Mouse (Mus musculus): ENCODE results near the gene Phf21a. TPM values are rescaled to one million over a fixed set of nuclear protein-coding genes. Genes with fewer than 3 reads are reported as not detected.
"Not testable (repeated sequence)": the region's sequence is repeated elsewhere in the genome, so short reads cannot be mapped to it uniquely, and the experiment has no call there.

Phf21a gene
- polyA plus RNA-seq, 1 experiment from 2014 or later, result 34.1 TPM

GRCm38 (mm10) chr2:92397436-92397835 is 304.5 kb downstream of the Phf21a start:
- Histone ChIP-seq H3K36me3 (ENCODE audit: control insufficient read depth, insufficient read depth, low read length) (no peaks in the 10 kb centered on the region), H3K9me3 (ENCODE audit: control insufficient read depth, low read length) (no peaks in the 10 kb centered on the region), H3K9ac (ENCODE audit: low read length) (no peak overlapping the region), H3K27me3 (ENCODE audit: control insufficient read depth, insufficient read depth, low read length) (no peaks in the 10 kb centered on the region), H3K27ac (ENCODE audit: low read depth, low read length) (no peak overlapping the region), H3K4me1 (ENCODE audit: control insufficient read depth, insufficient read depth, low read length) (peaks cover 26% of the 10 kb centered on the region), H3K4me2 (ENCODE audit: low read depth) (no peak overlapping the region), H3K4me3 (ENCODE audit: low read depth, low read length) (no peak overlapping the region)
- 80% methylated on average over 1 of the region's 1 CpGs for WGBS
- ATAC-seq (ENCODE audit: insufficient read depth, low FRiP score, low TSS enrichment) (no peak), DNase-seq (ENCODE audit: low spot score) (no peak)

DNA sequence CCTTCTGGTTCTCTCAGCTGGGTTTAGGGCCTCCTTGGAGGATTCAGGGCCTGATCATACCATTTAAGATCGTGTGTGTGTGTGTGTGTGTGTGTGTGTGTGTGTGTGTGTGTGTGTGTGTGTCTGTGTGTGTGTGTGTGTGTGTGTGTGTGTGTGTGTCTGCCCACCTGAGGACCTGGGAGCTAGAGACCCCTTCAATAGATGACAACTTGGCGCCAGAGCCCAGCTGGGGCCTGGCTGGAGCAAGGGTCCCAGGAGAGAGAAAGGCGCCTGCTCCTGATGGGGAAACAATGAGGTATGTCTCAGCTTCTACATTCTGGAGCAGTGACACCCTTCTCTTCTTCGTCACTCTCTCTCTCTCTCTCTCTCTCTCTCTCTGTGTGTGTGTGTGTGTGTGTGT is 307.0 kb downstream of the Phf21a start:
- not testable (repeated sequence) for H3K36me3 ChIP-seq (ENCODE audit: control insufficient read depth, insufficient read depth, low read length); H3K27ac ChIP-seq (ENCODE audit: low read depth, low read length); H3K9me3 ChIP-seq (ENCODE audit: control insufficient read depth, low read length); H3K27me3 ChIP-seq (ENCODE audit: control insufficient read depth, insufficient read depth, low read length); H3K9ac ChIP-seq (ENCODE audit: low read length); ATAC-seq (ENCODE audit: insufficient read depth, low FRiP score, low TSS enrichment); DNase-seq (ENCODE audit: low spot score); H3K4me3 ChIP-seq (ENCODE audit: low read depth, low read length)
- Histone ChIP-seq H3K4me1 (ENCODE audit: control insufficient read depth, insufficient read depth, low read length) (peaks cover 19% of the 10 kb centered on the region), H3K4me2 (ENCODE audit: low read depth) (peak overlapping the region; percentile 64)
- WGBS, result 75% methylated on average over 1 of the region's 4 CpGs

GRCm38 (mm10) chr2:92400682-92401081 is 307.8 kb downstream of the Phf21a start:
- Histone ChIP-seq H3K4me2 (ENCODE audit: low read depth) (peak overlapping the region; percentile 64), H3K4me1 (ENCODE audit: control insufficient read depth, insufficient read depth, low read length) (peaks cover 19% of the 10 kb centered on the region), H3K9ac (ENCODE audit: low read length) (peak overlapping the region; percentile 86), H3K36me3 (ENCODE audit: control insufficient read depth, insufficient read depth, low read length) (0 out of 2 replicates have a peak, but pooled peaks cover 3% of the 10 kb centered on the region), H3K9me3 (ENCODE audit: control insufficient read depth, low read length) (no peaks in the 10 kb centered on the region), H3K27ac (ENCODE audit: low read depth, low read length) (no peak overlapping the region; the same call in 1 of the 2 replicates), H3K27me3 (ENCODE audit: control insufficient read depth, insufficient read depth, low read length) (no peaks in the 10 kb centered on the region), H3K4me3 (ENCODE audit: low read depth, low read length) (peak overlapping the region; percentile 72)
- WGBS, result 3% methylated on average over 22 of the region's 22 CpGs
- no peak for DNase-seq (ENCODE audit: low spot score)
- no peak for ATAC-seq (ENCODE audit: insufficient read depth, low FRiP score, low TSS enrichment)

- Histone ChIP-seq H3K27ac (ENCODE audit: low read depth, low read length) (no peak within 1 kb of the TSS; the same call in 1 of the 2 replicates), H3K36me3 (ENCODE audit: control insufficient read depth, insufficient read depth, low read length) (0 out of 2 replicates have a peak, but pooled peaks cover 3% of the 10 kb centered on the region), H3K4me1 (ENCODE audit: control insufficient read depth, insufficient read depth, low read length) (peaks cover 19% of the 10 kb centered on the region), H3K27me3 (ENCODE audit: control insufficient read depth, insufficient read depth, low read length) (no peaks in the 10 kb centered on the region), H3K9me3 (ENCODE audit: control insufficient read depth, low read length) (no peaks in the 10 kb centered on the region), H3K9ac (ENCODE audit: low read length) (peak within 1 kb of the TSS; percentile 86), H3K4me3 (ENCODE audit: low read depth, low read length) (peak within 1 kb of the TSS; percentile 72), H3K4me2 (ENCODE audit: low read depth) (peak within 1 kb of the TSS; percentile 64)
- 1% methylated on average over 41 of the region's 59 CpGs for WGBS
- peak; percentile 60 for ATAC-seq (ENCODE audit: insufficient read depth, low FRiP score, low TSS enrichment)
- DNase-seq (ENCODE audit: low spot score), result peak; percentile 71
These were observed 308.2 kb downstream of the Phf21a start, which contains the start of gene Mapk8ip1 for GRCm38 (mm10) chr2:92401091-92401561. TSS of gene Mapk8ip1 (minus strand) at chr2:92401263.

GRCm38 (mm10) chr2:92402591-92403326 is 309.8 kb downstream of the Phf21a start:
- 79% methylated on average over 4 of the region's 4 CpGs for WGBS
- no peaks in the 10 kb centered on the region for H3K9me3 ChIP-seq (ENCODE audit: control insufficient read depth, low read length)
- H3K36me3 ChIP-seq (ENCODE audit: control insufficient read depth, insufficient read depth, low read length), result peaks cover 5% of the 10 kb centered on the region; the same call in 1 of the 2 replicates
- peaks cover 11% of the 10 kb centered on the region for H3K4me1 ChIP-seq (ENCODE audit: control insufficient read depth, insufficient read depth, low read length)
- H3K27me3 ChIP-seq (ENCODE audit: control insufficient read depth, insufficient read depth, low read length), result no peaks in the 10 kb centered on the region
- H3K4me2 ChIP-seq (ENCODE audit: low read depth), result no peak overlapping the region
- ATAC-seq (ENCODE audit: insufficient read depth, low FRiP score, low TSS enrichment), result no peak
- no peak for DNase-seq (ENCODE audit: low spot score)
- no peak overlapping the region for H3K27ac ChIP-seq (ENCODE audit: low read depth, low read length)
- H3K9ac ChIP-seq (ENCODE audit: low read length), result no peak overlapping the region
- no peak overlapping the region for H3K4me3 ChIP-seq (ENCODE audit: low read depth, low read length)

GRCm38 (mm10) chr2:92403776-92404319 is 310.9 kb downstream of the Phf21a start:
- H3K4me3 ChIP-seq (ENCODE audit: low read depth, low read length), result no peak overlapping the region
- no peak for DNase-seq (ENCODE audit: low spot score)
- no peak overlapping the region for H3K9ac ChIP-seq (ENCODE audit: low read length)
- peaks cover 7% of the 10 kb centered on the region; the same call in 1 of the 2 replicates for H3K4me1 ChIP-seq (ENCODE audit: control insufficient read depth, insufficient read depth, low read length)
- no peak overlapping the region for H3K27ac ChIP-seq (ENCODE audit: low read depth, low read length)
- H3K36me3 ChIP-seq (ENCODE audit: control insufficient read depth, insufficient read depth, low read length), result peaks cover 5% of the 10 kb centered on the region
- no peaks in the 10 kb centered on the region for H3K9me3 ChIP-seq (ENCODE audit: control insufficient read depth, low read length)
- no peak overlapping the region for H3K4me2 ChIP-seq (ENCODE audit: low read depth)
- no peak for ATAC-seq (ENCODE audit: insufficient read depth, low FRiP score, low TSS enrichment)
- H3K27me3 ChIP-seq (ENCODE audit: control insufficient read depth, insufficient read depth, low read length), result no peaks in the 10 kb centered on the region
- 94% methylated on average over 5 of the region's 5 CpGs for WGBS

DNA sequence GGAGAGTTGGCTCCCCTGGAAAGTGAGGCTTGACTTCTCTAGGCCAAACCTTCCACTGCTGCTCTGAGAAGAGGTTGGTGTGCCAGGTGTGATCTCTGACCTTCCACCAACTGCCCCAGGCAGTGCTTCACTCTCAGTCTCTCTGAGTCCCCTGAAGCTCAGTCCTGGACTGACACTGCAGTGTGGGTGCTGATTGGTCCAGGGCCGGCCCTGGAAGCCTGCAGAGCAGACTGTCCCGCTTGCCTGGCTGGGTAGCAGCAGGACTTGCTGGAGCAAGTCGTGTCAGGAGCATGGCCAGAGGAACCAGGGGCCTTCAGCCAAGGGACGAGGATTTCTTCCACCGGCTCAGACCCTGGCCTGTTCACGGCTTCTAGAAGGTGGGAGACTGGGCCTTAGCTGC is 311.8 kb downstream of the Phf21a start:
- DNase-seq (ENCODE audit: low spot score), result no peak
- no peak for ATAC-seq (ENCODE audit: insufficient read depth, low FRiP score, low TSS enrichment)
- H3K9me3 ChIP-seq (ENCODE audit: control insufficient read depth, low read length), result no peaks in the 10 kb centered on the region

GRCm38 (mm10) chr2:92405687-92406086 is 312.8 kb downstream of the Phf21a start:
- no peaks in the 10 kb centered on the region for H3K27me3 ChIP-seq (ENCODE audit: control insufficient read depth, insufficient read depth, low read length)
- no peak overlapping the region for H3K9ac ChIP-seq (ENCODE audit: low read length)
- H3K4me3 ChIP-seq (ENCODE audit: low read depth, low read length), result no peak overlapping the region
- DNase-seq (ENCODE audit: low spot score) (no peak), ATAC-seq (ENCODE audit: insufficient read depth, low FRiP score, low TSS enrichment) (no peak)
- no peaks in the 10 kb centered on the region for H3K9me3 ChIP-seq (ENCODE audit: control insufficient read depth, low read length)
- WGBS, result 84% methylated on average over 7 of the region's 7 CpGs
- no peak overlapping the region for H3K27ac ChIP-seq (ENCODE audit: low read depth, low read length)
- H3K4me1 ChIP-seq (ENCODE audit: control insufficient read depth, insufficient read depth, low read length), result peaks cover 4% of the 10 kb centered on the region; the same call in 1 of the 2 replicates
- H3K36me3 ChIP-seq (ENCODE audit: control insufficient read depth, insufficient read depth, low read length), result peaks cover 15% of the 10 kb centered on the region
- H3K4me2 ChIP-seq (ENCODE audit: low read depth), result no peak overlapping the region

More for the DNA sequence above, 311.8 kb downstream of the Phf21a start:
- Histone ChIP-seq H3K4me3 (ENCODE audit: low read depth, low read length) (no peak overlapping the region), H3K27me3 (ENCODE audit: control insufficient read depth, insufficient read depth, low read length) (no peaks in the 10 kb centered on the region), H3K4me1 (ENCODE audit: control insufficient read depth, insufficient read depth, low read length) (peaks cover 4% of the 10 kb centered on the region; the same call in 1 of the 2 replicates), H3K27ac (ENCODE audit: low read depth, low read length) (no peak overlapping the region), H3K9ac (ENCODE audit: low read length) (no peak overlapping the region), H3K4me2 (ENCODE audit: low read depth) (no peak overlapping the region), H3K36me3 (ENCODE audit: control insufficient read depth, insufficient read depth, low read length) (peaks cover 12% of the 10 kb centered on the region)
- 81% methylated on average over 6 of the region's 6 CpGs for WGBS

All from neural tube, embryonic 11.5 days (tissue).